Mouse (Mus musculus) neural tube, embryonic 12.5 days (tissue): Measurements from ENCODE around the gene Slain1. TPM values are rescaled to one million over a fixed set of nuclear protein-coding genes. Genes with fewer than 3 reads are reported as not detected.

Experiments
- ATAC-seq: fragments of 200-750 bp; cut with Nextera tagmentation; 2 replicates; pipeline ENCODE4 v1.8.0; 2017; ENCODE audit warnings: low read depth, mild to moderate bottlenecking, moderate TSS enrichment, moderate library complexity; ENCODE audit not compliant: low FRiP score
- H3K27ac ChIP-seq: fragments of 300-500 bp; sonication (generic); 2 replicates; pipeline ENCODE4 v1.5.1; 2016
- H3K27me3 ChIP-seq: fragments of 300-500 bp; sonication (generic); replicated peaks from 2 replicates; pipeline ENCODE4 v1.6.1; 2016; ENCODE audit warnings: mild to moderate bottlenecking
- H3K36me3 ChIP-seq: fragments of 300-500 bp; sonication (generic); 2 replicates; pipeline ENCODE4 v1.6.1; 2016; ENCODE audit warnings: mild to moderate bottlenecking
- H3K4me1 ChIP-seq: fragments of 300-500 bp; sonication (generic); 2 replicates; pipeline ENCODE4 v1.6.1; 2016
- H3K4me2 ChIP-seq: fragments of 300-500 bp; sonication (generic); replicated peaks from 2 replicates; pipeline ENCODE4 v1.6.1; 2016; ENCODE audit warnings: mild to moderate bottlenecking
- H3K4me3 ChIP-seq: fragments of 300-500 bp; sonication (generic); 2 replicates; pipeline ENCODE4 v1.5.1; 2016
- H3K9ac ChIP-seq: fragments of 300-500 bp; sonication (generic); 2 replicates; pipeline ENCODE4 v1.6.1; 2016; ENCODE audit warnings: mild to moderate bottlenecking
- H3K9me3 ChIP-seq: fragments of 300-500 bp; sonication (generic); 2 replicates; pipeline ENCODE4 v1.6.1; 2016; ENCODE audit warnings: mild to moderate bottlenecking
- WGBS: fragments of 180-500 bp; shearing (Covaris S2); methylation state at CpG from one replicate; pipeline ENCODE4 v1.1.7; 2016; 5-methylcytosine and 5-hydroxymethylcytosine counted together
- polyA plus RNA-seq: library from polyadenylated mRNA; unstranded; fragments of >200 nt; fragmentation: Nextera tagmentation; extraction: Ambion mirVana; gene quantifications from 2 replicates; pipeline ENCODE4 v1.2.1, GENCODE M21; 2016

Gene Slain1
- polyA plus RNA-seq = 20.1 and 22.5 TPM in 2 replicates

DNA sequence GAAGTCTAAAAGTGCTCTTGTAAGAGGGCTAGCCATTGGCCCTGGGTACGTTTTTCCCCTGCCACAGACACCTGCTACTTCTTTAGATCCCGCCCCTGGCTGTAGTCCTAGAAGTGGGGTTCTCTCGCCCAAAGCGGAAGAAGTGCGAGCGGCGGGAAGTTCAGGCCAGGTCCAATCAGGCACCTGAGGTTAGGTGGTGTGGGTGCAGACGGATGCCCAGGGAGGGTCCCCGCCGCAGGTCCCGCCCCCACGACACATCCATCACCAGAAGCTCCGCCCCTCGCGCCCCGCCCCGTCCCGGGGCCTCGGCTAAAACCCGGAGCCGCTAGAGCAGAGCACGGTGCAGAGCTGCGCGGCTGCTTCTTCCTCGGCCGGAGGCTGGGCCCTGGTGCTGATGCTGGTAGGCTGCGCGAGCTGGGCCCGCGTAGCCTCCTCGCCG, at the start of gene Slain1:
TSS of gene Slain1 (plus strand) at position 333 of the 439 bp plus-strand sequence.
- Histone ChIP-seq H3K4me2 (peak within 1 kb of the TSS; percentile 61), H3K36me3 (no peaks in the 10 kb centered on the region), H3K27me3 (no peaks in the 10 kb centered on the region), H3K4me1 (peaks cover 22% of the 10 kb centered on the region), H3K4me3 (peak within 1 kb of the TSS; percentile 98), H3K9me3 (no peaks in the 10 kb centered on the region), H3K9ac (peak within 1 kb of the TSS; percentile 97), H3K27ac (peak within 1 kb of the TSS; percentile 97)
- ATAC-seq = peak; percentile 97
- WGBS = under 1% methylated on average over 32 of the region's 32 CpGs

DNA sequence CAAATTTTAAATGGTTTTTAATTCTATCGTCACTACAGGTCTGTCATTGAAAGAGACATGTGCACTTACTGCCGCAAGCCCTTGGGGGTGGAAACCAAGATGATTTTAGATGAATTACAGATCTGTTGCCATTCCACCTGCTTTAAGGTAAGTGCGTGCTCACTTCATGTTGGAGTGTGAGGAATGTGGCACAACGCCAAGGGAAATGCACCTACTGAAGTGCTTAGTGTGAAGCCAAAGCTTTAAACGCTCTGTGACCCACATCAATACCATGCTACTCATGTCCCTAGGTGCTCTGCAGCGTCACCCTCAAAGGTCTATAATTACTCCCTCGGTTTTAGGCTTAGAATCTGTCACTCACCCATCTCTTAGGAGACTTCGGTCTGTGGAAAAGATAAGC, 42.0 kb upstream of the Slain1 start:
- ATAC-seq = no peak
- H3K27ac ChIP-seq = no peak overlapping the region
- H3K4me3 ChIP-seq = no peak overlapping the region
- H3K4me2 ChIP-seq = no peak overlapping the region
- 90% methylated on average over 8 of the region's 8 CpGs for WGBS
- H3K9ac ChIP-seq = no peak overlapping the region
- no peaks in the 10 kb centered on the region for H3K4me1 ChIP-seq
- no peaks in the 10 kb centered on the region for H3K27me3 ChIP-seq
- H3K36me3 ChIP-seq = no peaks in the 10 kb centered on the region
- no peaks in the 10 kb centered on the region for H3K9me3 ChIP-seq

DNA sequence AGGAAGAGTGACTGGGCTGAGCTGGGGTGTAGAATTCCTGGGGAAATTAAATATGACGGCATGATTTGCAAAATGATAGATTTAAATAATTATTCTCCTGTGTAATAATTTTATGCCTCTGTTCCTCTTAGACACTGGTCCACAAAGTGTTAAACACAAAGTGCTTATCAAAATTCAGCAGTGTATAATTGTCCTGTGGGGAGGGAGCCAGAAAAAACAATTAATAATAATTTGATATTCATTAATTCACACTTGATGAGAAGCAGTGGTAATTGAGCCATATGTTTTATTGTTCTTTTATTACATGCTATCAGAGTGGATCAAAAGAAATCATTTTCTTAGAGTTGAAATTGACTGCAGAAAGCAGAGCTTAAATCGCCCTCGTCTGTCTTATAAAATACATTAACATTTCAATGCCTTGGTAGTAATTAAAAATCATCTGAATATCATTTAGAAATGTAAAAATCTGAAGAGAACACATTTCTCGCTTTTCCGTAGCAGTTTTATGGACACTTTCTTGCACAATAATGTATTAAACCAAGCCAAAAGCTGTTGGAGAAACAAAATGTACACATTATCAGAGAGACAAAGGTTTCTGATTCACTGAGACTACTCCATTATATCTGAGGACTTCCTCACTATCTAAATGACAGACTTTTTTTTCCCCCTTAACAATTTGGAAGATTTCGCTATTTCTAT, 36.3 kb upstream of the Slain1 start:
- no peak overlapping the region for H3K4me3 ChIP-seq
- no peak overlapping the region for H3K4me2 ChIP-seq
- H3K36me3 ChIP-seq = no peaks in the 10 kb centered on the region
- no peak overlapping the region for H3K9ac ChIP-seq
- no peaks in the 10 kb centered on the region for H3K27me3 ChIP-seq
- no peaks in the 10 kb centered on the region for H3K4me1 ChIP-seq
- H3K27ac ChIP-seq = no peak overlapping the region
- no peak for ATAC-seq
- no peaks in the 10 kb centered on the region for H3K9me3 ChIP-seq
- WGBS = 69% methylated on average over 6 of the region's 6 CpGs

DNA sequence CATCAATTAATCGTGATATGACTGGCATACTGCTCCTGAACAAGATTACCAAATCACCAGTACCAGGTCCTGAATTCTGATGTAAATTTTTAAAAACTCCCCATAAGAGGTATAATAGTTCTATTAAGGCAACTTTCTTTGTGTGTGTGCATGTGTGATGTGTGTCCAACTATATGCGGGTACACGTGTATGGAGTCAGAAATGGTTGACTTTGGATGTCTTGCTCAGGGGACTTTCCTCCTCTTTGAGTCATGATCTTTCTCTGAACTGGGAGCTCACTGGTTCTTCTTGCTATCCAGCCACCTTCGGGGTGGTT, 35.8 kb upstream of the Slain1 start:
- Histone ChIP-seq H3K4me2 (no peak overlapping the region), H3K36me3 (no peaks in the 10 kb centered on the region), H3K27ac (no peak overlapping the region), H3K9me3 (no peaks in the 10 kb centered on the region), H3K4me1 (no peaks in the 10 kb centered on the region), H3K4me3 (no peak overlapping the region), H3K9ac (no peak overlapping the region), H3K27me3 (no peaks in the 10 kb centered on the region)
- 92% methylated on average over 4 of the region's 4 CpGs for WGBS
- no peak for ATAC-seq

DNA sequence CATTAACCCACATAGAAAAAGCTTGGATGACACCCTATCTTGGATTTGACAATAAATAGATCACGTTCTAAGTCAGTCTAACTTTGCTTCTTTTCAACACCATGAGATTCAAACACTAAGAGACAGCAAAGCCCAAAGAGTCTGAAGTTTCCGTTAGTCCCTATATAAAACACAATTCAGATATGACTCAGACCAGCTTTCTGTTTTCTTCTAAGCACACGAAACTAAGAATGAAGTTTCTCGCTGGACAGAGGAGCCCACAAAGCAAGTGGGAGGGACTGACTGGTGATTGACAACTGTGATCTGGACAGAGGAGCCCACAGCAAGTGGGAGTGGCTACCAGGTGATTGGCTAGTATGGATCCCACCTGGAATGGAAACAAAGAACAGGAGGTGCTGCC, 30.3 kb upstream of the Slain1 start:
- Histone ChIP-seq H3K9ac (no peak overlapping the region), H3K36me3 (no peaks in the 10 kb centered on the region), H3K27me3 (no peaks in the 10 kb centered on the region), H3K4me1 (no peaks in the 10 kb centered on the region), H3K4me3 (no peak overlapping the region), H3K4me2 (no peak overlapping the region), H3K9me3 (no peaks in the 10 kb centered on the region), H3K27ac (no peak overlapping the region)
- ATAC-seq = no peak
- WGBS = 91% methylated on average over 4 of the region's 4 CpGs

DNA sequence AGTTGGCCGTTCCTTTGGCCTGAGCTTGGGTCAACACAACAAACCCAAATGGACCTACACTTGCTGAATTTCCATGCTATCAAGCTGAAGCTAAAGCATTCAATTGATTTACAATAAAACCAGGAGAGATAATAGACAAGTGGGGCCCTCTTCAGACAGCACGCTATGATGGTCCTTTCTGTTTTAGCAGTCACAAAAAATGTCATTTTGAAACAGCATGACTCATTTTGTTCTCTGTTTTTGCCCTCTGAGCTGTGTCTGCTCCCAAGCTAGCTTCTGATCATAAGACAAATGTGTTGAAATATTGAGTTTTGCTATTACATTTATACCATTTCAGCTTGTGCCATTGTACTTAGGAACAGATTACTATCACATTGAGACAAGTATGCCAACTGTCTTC, 28.8 kb upstream of the Slain1 start:
- Histone ChIP-seq H3K36me3 (no peaks in the 10 kb centered on the region), H3K9me3 (no peaks in the 10 kb centered on the region), H3K4me3 (no peak overlapping the region), H3K9ac (no peak overlapping the region), H3K4me2 (no peak overlapping the region), H3K27ac (no peak overlapping the region), H3K4me1 (no peaks in the 10 kb centered on the region), H3K27me3 (no peaks in the 10 kb centered on the region)
- no peak for ATAC-seq
- 91% methylated on average over 2 of the region's 2 CpGs for WGBS

DNA sequence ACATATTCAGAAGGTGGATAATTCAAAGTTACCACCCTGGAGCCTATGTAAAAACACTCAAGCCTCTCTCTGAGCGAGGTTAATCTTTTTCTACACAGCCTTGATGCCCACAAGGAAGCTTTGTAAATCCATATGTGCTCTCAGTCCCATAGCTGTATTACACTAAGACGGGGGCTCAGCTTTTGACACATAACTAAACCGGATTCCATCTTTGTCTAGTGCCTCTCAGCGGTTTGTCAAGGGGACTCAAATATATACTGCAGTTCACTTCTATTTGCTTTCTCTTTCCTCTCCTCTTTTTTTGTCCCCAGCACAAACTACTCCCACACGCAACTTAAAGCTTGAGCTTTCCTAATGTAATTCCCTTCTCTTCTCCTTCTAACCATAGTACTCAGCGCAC, 23.9 kb upstream of the Slain1 start:
- H3K36me3 ChIP-seq = no peaks in the 10 kb centered on the region
- no peaks in the 10 kb centered on the region for H3K4me1 ChIP-seq
- no peak overlapping the region for H3K4me3 ChIP-seq
- H3K27me3 ChIP-seq = no peaks in the 10 kb centered on the region
- no peaks in the 10 kb centered on the region for H3K9me3 ChIP-seq
- H3K4me2 ChIP-seq = no peak overlapping the region
- ATAC-seq = no peak
- WGBS = 92% methylated on average over 6 of the region's 6 CpGs
- no peak overlapping the region for H3K9ac ChIP-seq
- no peak overlapping the region for H3K27ac ChIP-seq

DNA sequence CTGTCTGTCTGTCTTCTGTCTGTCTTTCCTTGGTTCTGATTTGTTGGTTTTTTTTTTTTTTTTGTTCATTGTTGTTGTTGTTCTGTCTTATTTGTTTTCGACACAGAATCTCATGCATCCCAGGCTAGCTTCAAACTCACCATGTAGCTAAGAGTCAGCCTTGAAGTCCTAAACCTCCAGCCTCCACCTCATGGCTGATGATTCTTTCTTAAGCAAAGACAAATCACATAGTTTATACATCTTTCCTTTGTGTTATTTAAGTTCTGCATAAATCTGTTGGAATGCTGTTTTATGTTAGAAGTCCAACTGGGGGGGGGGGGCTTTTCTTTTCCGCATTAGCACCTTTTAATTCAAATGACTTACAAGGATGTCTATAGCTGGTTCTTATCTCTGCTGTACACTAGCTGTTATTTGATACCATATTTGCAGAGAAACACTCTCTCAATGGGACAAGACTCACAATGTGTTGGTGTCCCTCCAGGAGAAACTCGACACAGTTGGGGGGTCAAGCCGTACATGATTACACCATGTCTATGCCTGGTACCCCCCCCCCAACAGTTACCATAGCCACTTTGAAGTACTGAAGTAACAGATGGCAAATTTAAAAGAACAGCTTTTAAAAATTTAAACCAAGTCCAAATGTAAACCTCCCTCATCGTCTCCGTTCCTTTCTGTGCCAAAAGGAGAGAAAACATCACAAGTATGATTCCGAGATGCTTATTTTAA, 20.2 kb upstream of the Slain1 start:
- 89% methylated on average over 7 of the region's 7 CpGs for WGBS

DNA sequence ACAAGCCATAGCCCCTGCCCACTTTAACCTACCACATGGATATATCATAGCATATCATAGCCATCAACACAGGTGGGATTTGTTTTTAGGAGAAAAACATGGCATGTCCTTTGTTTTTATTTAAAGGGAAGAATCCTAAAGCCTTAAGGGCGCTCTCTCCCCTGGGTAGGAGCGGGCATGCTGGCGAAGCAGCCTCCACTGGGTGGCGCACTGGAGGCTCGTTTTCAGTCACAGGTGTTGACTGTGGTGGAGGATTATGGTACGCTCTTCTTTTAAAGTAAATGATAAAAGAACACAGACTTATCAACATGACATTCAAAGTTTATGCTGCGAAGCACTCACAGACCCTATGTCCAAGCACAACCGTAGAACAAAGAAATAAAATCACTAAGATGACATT, 19.5 kb upstream of the Slain1 start:
- H3K4me3 ChIP-seq = no peak overlapping the region
- no peaks in the 10 kb centered on the region for H3K4me1 ChIP-seq
- WGBS = 79% methylated on average over 8 of the region's 8 CpGs
- no peak for ATAC-seq
- H3K36me3 ChIP-seq = no peaks in the 10 kb centered on the region
- no peak overlapping the region for H3K9ac ChIP-seq
- H3K27ac ChIP-seq = no peak overlapping the region
- H3K4me2 ChIP-seq = no peak overlapping the region
- no peaks in the 10 kb centered on the region for H3K27me3 ChIP-seq
- no peaks in the 10 kb centered on the region for H3K9me3 ChIP-seq

More for the DNA sequence above, 20.2 kb upstream of the Slain1 start:
- Histone ChIP-seq H3K27me3 (no peaks in the 10 kb centered on the region), H3K9me3 (no peaks in the 10 kb centered on the region), H3K9ac (no peak overlapping the region), H3K36me3 (no peaks in the 10 kb centered on the region), H3K27ac (no peak overlapping the region), H3K4me1 (no peaks in the 10 kb centered on the region), H3K4me3 (no peak overlapping the region), H3K4me2 (no peak overlapping the region)
- no peak for ATAC-seq

DNA sequence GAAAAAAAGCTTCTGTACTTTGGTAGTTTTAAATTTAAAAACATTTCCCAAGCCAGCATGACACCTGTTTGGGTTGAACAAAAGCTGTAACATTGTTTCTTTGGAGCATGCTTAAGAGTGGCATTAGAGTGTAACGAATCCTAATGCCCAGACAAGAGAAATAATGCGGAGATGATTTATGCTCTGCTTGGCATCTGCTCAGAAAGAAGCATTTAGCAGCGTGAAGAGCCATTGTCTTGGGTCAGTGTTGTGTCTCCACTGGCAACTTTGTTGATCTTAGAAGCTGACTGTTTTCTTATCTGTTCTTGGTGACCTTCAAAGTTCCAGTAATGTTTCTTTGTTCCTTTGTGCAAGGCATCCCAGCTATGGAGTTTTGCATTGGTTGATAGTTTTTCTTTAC, 6.1 kb upstream of the Slain1 start:
- WGBS = 28% methylated on average over 3 of the region's 3 CpGs
- H3K4me1 ChIP-seq = no peaks in the 10 kb centered on the region; the same call in 1 of the 2 replicates
- H3K9me3 ChIP-seq = no peaks in the 10 kb centered on the region
- no peak overlapping the region for H3K4me2 ChIP-seq
- no peak overlapping the region for H3K4me3 ChIP-seq
- H3K27me3 ChIP-seq = no peaks in the 10 kb centered on the region
- no peak overlapping the region for H3K9ac ChIP-seq
- peak; percentile 61; the same call in 1 of the 2 replicates for ATAC-seq
- H3K36me3 ChIP-seq = no peaks in the 10 kb centered on the region
- H3K27ac ChIP-seq = no peak overlapping the region

DNA sequence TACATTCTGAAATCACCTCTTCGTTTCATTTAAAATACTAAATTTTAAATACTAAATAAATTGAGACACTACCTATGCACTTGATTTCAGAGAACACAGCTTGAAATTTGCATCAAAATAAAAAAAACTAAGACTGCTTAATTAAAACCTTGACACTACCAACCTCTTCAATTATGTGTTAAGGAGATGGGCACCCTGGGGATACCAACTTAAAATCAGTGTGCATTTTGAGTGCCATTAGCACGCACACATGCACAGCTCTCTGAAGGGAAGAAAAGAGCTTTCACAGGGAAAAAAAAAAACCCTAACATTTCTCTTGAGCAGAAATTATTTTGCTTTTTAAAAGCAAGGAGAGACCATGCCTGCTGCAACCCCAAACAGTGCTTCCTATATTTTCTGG, 2.0 kb upstream of the Slain1 start:
- Histone ChIP-seq H3K9me3 (no peaks in the 10 kb centered on the region), H3K27ac (no peak overlapping the region), H3K9ac (no peak overlapping the region), H3K4me1 (peaks cover 19% of the 10 kb centered on the region), H3K4me3 (no peak overlapping the region), H3K4me2 (no peak overlapping the region), H3K36me3 (no peaks in the 10 kb centered on the region), H3K27me3 (no peaks in the 10 kb centered on the region)
- no peak for ATAC-seq
- 47% methylated on average over 2 of the region's 2 CpGs for WGBS

DNA sequence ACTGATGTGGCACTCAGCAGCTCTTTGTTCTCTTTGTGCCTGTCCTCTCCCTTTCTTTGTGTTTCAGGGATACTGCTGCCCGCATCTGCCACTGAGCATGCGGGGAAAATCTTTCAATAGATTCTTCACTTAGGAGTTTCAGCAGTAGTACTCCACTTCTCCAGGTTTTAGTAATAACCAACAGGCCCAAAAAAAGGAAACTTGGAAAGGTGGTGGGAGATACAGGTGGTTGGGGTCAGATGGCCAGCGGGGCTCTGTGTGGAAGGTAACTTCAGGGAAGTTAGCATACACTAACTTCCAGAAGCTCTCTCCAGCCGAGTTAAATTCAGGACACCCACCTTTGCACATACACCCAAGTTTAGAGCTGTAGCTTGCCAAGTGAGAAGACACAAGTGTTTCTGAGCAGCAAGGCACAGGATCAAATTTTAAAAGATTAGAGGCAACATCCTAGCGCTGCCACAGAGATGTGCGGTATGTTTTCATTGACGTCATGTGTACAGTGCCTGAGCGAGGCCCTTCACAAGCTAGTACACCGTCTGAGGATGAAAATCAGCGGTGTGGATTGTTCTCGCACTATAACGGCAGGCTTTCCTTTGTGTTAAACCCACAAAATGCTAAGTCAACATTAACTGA, 1.3 kb upstream of the Slain1 start:
- WGBS = 38% methylated on average over 12 of the region's 12 CpGs
- no peaks in the 10 kb centered on the region for H3K27me3 ChIP-seq
- peaks cover 19% of the 10 kb centered on the region for H3K4me1 ChIP-seq
- H3K36me3 ChIP-seq = no peaks in the 10 kb centered on the region
- no peak for ATAC-seq
- no peak overlapping the region for H3K9ac ChIP-seq
- peak overlapping the region; percentile 32; the same call in 1 of the 2 replicates for H3K4me2 ChIP-seq
- no peak overlapping the region for H3K27ac ChIP-seq
- H3K4me3 ChIP-seq = no peak overlapping the region
- H3K9me3 ChIP-seq = no peaks in the 10 kb centered on the region
